Mouse (Mus musculus): ENCODE results near the gene Ctcfl.

DNA sequence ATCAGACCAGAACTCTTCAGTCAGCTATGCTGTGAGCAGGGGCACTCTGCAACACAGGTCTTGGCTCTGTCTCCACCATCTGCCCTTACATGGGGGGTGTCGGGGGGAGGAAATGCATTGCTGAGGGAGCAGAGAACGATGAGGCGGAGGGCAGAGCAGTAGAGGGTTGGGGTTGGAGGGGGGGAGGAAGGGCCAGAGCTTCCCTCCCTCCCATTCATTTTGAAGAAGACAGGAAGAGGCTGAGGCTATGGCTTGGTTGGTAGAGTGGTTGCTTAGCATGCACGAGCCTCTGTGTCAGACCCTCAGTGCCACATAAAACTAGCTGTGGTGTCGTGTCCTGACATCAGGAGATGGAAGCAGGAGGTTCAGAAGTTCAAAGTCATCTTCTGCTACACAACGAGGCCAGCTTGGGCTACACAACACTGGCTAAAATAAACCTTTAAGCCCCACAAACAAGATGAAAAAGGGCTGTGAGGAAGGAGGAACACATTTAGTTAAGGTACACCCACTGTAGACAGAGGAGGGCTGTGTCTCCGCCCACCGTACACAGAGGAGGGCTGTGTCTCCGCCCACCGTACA lies 62.9 kb downstream of the Ctcfl start:
- no peak for TF ChIP-seq CTCF (IDR thresholded peaks at IDR 0.05; ENCODE audit: control insufficient read depth, insufficient read depth, low read length)
- TF ChIP-seq POLR2A (IDR thresholded peaks at IDR 0.05; ENCODE audit: borderline replicate concordance, control insufficient read depth, low read depth, low read length), result no peak

Measured in bone marrow, adult 2 months (tissue).